Mouse (Mus musculus) liver, postnatal 0 days (tissue): Measurements from ENCODE around the gene Pdzk1ip1.

Source experiments
- CTCF ChIP-seq: sonication (generic); IDR thresholded peaks from 2 replicates; pipeline ENCODE4 v1.5.1; 2016; ENCODE audit warnings: antibody characterized with exemption, low read depth
- EP300 ChIP-seq: IDR thresholded peaks from 2 replicates; pipeline ENCODE4 v1.6.1; 2016; ENCODE audit warnings: antibody characterized with exemption, low read depth, mild to moderate bottlenecking

- TF ChIP-seq EP300: no peak
- no peak for TF ChIP-seq CTCF
Measured at GRCm38 (mm10) chr4:115121162-115121561, 32.7 kb downstream of the Pdzk1ip1 start.
